Mouse (Mus musculus) myocyte (in vitro differentiated cells): Measurements from ENCODE around the gene Cobll1. TPM values are rescaled to one million over a fixed set of nuclear protein-coding genes. Genes with fewer than 3 reads are reported as not detected.

ENCODE experiments used
- H3K27me3 ChIP-seq: one replicate; pipeline ENCODE4 v1.6.1; 2011; ENCODE audit not compliant: control insufficient read depth, insufficient read depth, insufficient read length
- H3K36me3 ChIP-seq: one replicate; pipeline ENCODE4 v1.6.1; 2011; ENCODE audit not compliant: control insufficient read depth, insufficient read depth
- H3K4me2 ChIP-seq: one replicate; pipeline ENCODE4 v1.6.1; 2011; ENCODE audit warnings: low read depth, control low read depth
- H3K4me3 ChIP-seq: one replicate; pipeline ENCODE4 v1.5.1; 2011; ENCODE audit warnings: mild to moderate bottlenecking, control low read depth, moderate library complexity
- H3K79me2 ChIP-seq: one replicate; pipeline ENCODE4 v1.6.1; 2011; ENCODE audit not compliant: control insufficient read depth, insufficient read depth
- H3ac ChIP-seq: one replicate; pipeline ENCODE4 v1.6.1; 2011; ENCODE audit not compliant: control insufficient read depth, insufficient read length
- CEBPB ChIP-seq: IDR thresholded peaks from 2 replicates; pipeline ENCODE4 v1.6.1; 2011; ENCODE audit warnings: mild to moderate bottlenecking, moderate library complexity; ENCODE audit not compliant: poor library complexity, insufficient read depth, severe bottlenecking
- E2F4 ChIP-seq: IDR thresholded peaks from one replicate; pipeline ENCODE4 v1.6.1; 2011; ENCODE audit warnings: mild to moderate bottlenecking, control low read depth, moderate library complexity; ENCODE audit not compliant: insufficient read depth
- MAX ChIP-seq: IDR thresholded peaks from one replicate; pipeline ENCODE4 v1.6.1; 2011; ENCODE audit warnings: low read depth, mild to moderate bottlenecking, control low read depth
- MYOD1 ChIP-seq, 3 experiments: IDR thresholded peaks; one replicate each; pipeline ENCODE4 v1.6.1; 2011; ENCODE audit warnings: control low read depth in 2 of 3, low read depth in 2 of 3, mild to moderate bottlenecking in 2 of 3, moderate library complexity in 1 of 3; ENCODE audit not compliant: insufficient read length in 2 of 3, control insufficient read depth in 1 of 3
- MYOG ChIP-seq, 3 experiments: IDR thresholded peaks; one replicate each; pipeline ENCODE4 v1.6.1; 2011; ENCODE audit warnings: control low read depth in 2 of 3, low read depth in 2 of 3, mild to moderate bottlenecking in 2 of 3; ENCODE audit not compliant: insufficient read length in 2 of 3, control insufficient read depth in 1 of 3, insufficient read depth in 1 of 3
- POLR2A ChIP-seq: IDR thresholded peaks from one replicate; pipeline ENCODE4 v1.6.1; 2011; ENCODE audit warnings: low read depth, mild to moderate bottlenecking, control low read depth, moderate library complexity; ENCODE audit not compliant: insufficient read length
- POLR2AphosphoS2 ChIP-seq: IDR thresholded peaks from one replicate; pipeline ENCODE4 v1.6.1; 2011; ENCODE audit warnings: low read depth, control low read depth; ENCODE audit not compliant: insufficient read length
- REST ChIP-seq: IDR thresholded peaks from one replicate; pipeline ENCODE4 v1.6.1; 2011; ENCODE audit warnings: mild to moderate bottlenecking, control low read depth, moderate library complexity; ENCODE audit not compliant: insufficient read depth, insufficient read length
- SRF ChIP-seq: IDR thresholded peaks from one replicate; pipeline ENCODE4 v1.6.1; 2011; ENCODE audit warnings: low read depth; ENCODE audit not compliant: control insufficient read depth, insufficient read length
- TCF12 ChIP-seq: IDR thresholded peaks from one replicate; pipeline ENCODE4 v1.6.1; 2011; ENCODE audit warnings: mild to moderate bottlenecking, control low read depth; ENCODE audit not compliant: poor library complexity, insufficient read depth, severe bottlenecking
- TCF3 ChIP-seq: IDR thresholded peaks from one replicate; pipeline ENCODE4 v1.6.1; 2011; ENCODE audit warnings: low read depth, control low read depth; ENCODE audit not compliant: insufficient read length
- USF1 ChIP-seq: IDR thresholded peaks from one replicate; pipeline ENCODE4 v1.6.1; 2011; ENCODE audit warnings: low read depth, mild to moderate bottlenecking, control low read depth, moderate library complexity
- polyA plus RNA-seq: library from polyadenylated mRNA; unstranded; fragments of >200 nt; fragmentation: generic; extraction: Trizol; gene quantifications from one replicate; pipeline ENCODE4 v1.2.1, GENCODE M21; 2012; ENCODE audit warnings: missing spikeins

Gene Cobll1
- polyA plus RNA-seq, 1 experiment = 2.4 TPM

DNA sequence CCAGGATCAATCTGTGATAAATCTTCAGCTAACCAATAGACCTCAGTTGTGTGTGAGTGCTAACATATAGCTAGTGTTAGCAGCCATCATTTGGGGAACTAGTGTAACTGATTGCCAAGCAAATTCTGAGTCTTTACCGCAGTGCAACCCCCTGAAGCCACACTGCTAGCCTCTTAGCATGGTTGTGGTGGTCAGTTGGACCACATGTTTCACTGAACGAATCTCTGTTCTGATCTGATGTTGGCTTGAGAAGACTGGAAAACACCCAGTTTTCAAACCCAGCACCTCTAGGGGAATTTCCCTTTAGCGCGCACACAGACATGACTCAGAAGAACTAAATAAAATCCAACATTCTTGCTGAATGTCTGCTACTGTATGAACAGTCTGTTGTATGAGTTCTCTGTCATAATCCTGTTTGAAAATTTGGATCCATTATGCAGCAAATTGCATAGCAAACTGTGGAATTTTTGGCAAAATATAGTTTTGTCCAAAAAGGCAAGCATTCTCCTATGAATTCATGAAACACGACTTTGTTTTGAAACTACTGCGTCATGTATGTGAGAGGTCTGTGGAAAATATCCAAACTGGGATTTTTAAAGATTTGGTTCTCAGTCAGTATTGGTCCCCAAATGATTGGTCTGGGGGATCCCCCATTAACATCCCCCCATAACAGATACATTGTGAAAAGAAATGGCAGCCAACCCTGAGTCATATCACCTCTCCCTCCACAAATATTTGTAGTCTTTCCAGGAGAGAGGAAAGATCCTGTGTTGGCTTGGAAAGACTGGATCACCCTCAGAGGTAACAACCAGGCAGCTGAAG, 186.8 kb downstream of the Cobll1 start:
- Histone ChIP-seq H3K4me3 (no peak overlapping the region), H3K4me2 (no peak overlapping the region), H3K79me2 (no peaks in the 10 kb centered on the region), H3ac (no peak overlapping the region), H3K36me3 (no peaks in the 10 kb centered on the region), H3K27me3 (no peaks in the 10 kb centered on the region)
- no peak for TF ChIP-seq MAX
- no peak for TF ChIP-seq MYOG (IDR thresholded peaks at IDR 0.05; ENCODE audit: control insufficient read depth in 1 of 3, insufficient read depth in 1 of 3, insufficient read length in 2 of 3, low read depth in 2 of 3)
- no peak for TF ChIP-seq TCF12
- TF ChIP-seq MYOD1 (IDR thresholded peaks at IDR 0.05; ENCODE audit: control insufficient read depth in 1 of 3, insufficient read length in 2 of 3, low read depth in 2 of 3) = no peak
- no peak for TF ChIP-seq POLR2AphosphoS2
- TF ChIP-seq USF1 = no peak
- TF ChIP-seq TCF3 = no peak
- TF ChIP-seq POLR2A = no peak
- TF ChIP-seq REST = no peak
- no peak for TF ChIP-seq CEBPB
- TF ChIP-seq SRF = no peak
- TF ChIP-seq E2F4 = no peak

DNA sequence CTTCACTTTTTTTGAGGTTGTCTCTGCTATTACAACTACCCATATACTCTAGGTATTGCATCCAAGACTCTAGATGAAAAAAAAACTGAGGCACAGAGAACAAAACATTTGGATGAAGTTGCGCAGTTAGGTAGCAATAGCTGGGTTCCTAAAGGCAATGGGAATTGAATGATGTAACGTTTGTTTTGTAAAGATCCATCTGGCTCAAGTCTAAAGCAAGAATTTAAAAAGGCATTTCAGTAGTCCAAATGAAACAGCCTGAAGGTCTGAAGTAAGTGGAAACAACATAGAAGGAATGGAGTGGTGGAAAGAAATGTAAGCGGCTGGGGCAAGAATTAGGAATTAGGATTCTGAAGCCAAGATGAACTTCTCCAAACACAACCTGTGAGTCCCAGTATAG, 188.4 kb downstream of the Cobll1 start:
- Histone ChIP-seq H3K27me3 (no peaks in the 10 kb centered on the region), H3K79me2 (no peaks in the 10 kb centered on the region), H3K4me2 (no peak overlapping the region), H3ac (no peak overlapping the region), H3K4me3 (no peak overlapping the region), H3K36me3 (no peaks in the 10 kb centered on the region)
- TF ChIP-seq MYOD1 (IDR thresholded peaks at IDR 0.05; ENCODE audit: control insufficient read depth in 1 of 3, insufficient read length in 2 of 3, low read depth in 2 of 3) = no peak
- no peak for TF ChIP-seq REST
- no peak for TF ChIP-seq POLR2A
- TF ChIP-seq USF1 = no peak
- TF ChIP-seq E2F4 = no peak
- no peak for TF ChIP-seq CEBPB
- TF ChIP-seq SRF = no peak
- TF ChIP-seq TCF12 = no peak
- no peak for TF ChIP-seq MYOG (IDR thresholded peaks at IDR 0.05; ENCODE audit: control insufficient read depth in 1 of 3, insufficient read depth in 1 of 3, insufficient read length in 2 of 3, low read depth in 2 of 3)
- TF ChIP-seq POLR2AphosphoS2 = no peak
- TF ChIP-seq MAX = no peak
- TF ChIP-seq TCF3 = no peak

DNA sequence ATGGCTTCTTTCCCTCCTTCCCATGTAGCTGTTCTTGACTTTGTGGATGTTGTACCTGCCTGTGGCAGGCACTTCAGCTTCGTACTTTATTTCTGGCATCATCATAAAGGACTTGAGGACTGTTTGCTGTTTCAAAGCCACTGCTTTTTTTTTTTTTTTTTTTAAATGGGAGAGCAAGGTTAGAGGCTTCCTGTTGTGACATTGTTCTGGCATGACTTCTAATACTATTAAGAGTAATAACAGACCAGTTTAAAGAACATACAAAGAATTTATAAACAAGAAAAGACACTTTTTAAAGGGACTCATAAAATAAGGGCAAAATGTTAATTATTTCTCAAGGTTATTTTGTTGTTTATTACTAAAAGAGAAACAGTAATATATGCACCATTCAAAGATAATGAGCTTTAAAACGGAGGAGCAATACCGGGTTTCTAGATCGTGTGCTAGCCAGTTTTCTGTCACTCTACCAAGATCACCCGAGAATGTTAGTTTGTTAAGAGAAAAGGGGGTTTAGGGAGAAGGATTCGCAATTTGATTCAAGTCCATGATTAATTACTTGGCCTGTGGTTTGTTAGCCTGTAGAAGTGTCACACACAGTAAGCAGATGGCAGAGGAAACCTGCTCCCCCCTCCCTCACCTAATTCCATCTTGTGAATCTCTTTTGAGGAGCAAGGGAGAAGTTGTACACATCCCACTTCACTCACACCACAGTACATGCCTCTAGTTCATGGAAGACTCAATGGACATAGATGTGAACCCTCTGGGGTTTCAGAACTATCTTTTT, 190.8 kb downstream of the Cobll1 start:
- no peak for TF ChIP-seq POLR2AphosphoS2
- TF ChIP-seq MAX = no peak
- no peak for TF ChIP-seq MYOD1 (IDR thresholded peaks at IDR 0.05; ENCODE audit: control insufficient read depth in 1 of 3, insufficient read length in 2 of 3, low read depth in 2 of 3)
- no peak for TF ChIP-seq CEBPB
- no peak for TF ChIP-seq TCF3
- TF ChIP-seq E2F4 = no peak
- no peak for TF ChIP-seq MYOG (IDR thresholded peaks at IDR 0.05; ENCODE audit: control insufficient read depth in 1 of 3, insufficient read depth in 1 of 3, insufficient read length in 2 of 3, low read depth in 2 of 3)
- no peaks in the 10 kb centered on the region for H3K36me3 ChIP-seq
- no peak overlapping the region for H3K4me2 ChIP-seq
- no peaks in the 10 kb centered on the region for H3K79me2 ChIP-seq
- H3K27me3 ChIP-seq = no peaks in the 10 kb centered on the region
- no peak overlapping the region for H3ac ChIP-seq
- no peak overlapping the region for H3K4me3 ChIP-seq

Other genes starting within 250 kb of the Cobll1 start
- gene Grb14, start 214.4 kb downstream of the Cobll1 start, polyA plus RNA-seq = 0.66 TPM
- not detected for gene Slc38a11, start 124.6 kb upstream of the Cobll1 start, polyA plus RNA-seq